Mouse (Mus musculus): ENCODE measurements around the gene Nrxn2. TPM values are rescaled to one million over a fixed set of nuclear protein-coding genes. Genes with fewer than 3 reads are reported as not detected.

The Nrxn2 gene
- polyA plus RNA-seq, 2 experiments: 2.6 to 3.6 TPM

GRCm38 (mm10) chr19:6538546-6538945 lies 120.0 kb downstream of the Nrxn2 start:
- WGBS: 92% methylated on average over 6 of the region's 6 CpGs
- Histone ChIP-seq H3K27me3 (ENCODE audit: control insufficient read depth, insufficient read depth, low read length) (0 out of 2 replicates have a peak, but pooled peaks cover 3% of the 10 kb centered on the region), H3K9ac (ENCODE audit: low read depth, low read length, severe bottlenecking) (no peak overlapping the region), H3K4me2 (replicated peaks; ENCODE audit: low read depth, low read length, severe bottlenecking) (no peak overlapping the region), H3K36me3 (ENCODE audit: control insufficient read depth, insufficient read depth, low read length) (no peaks in the 10 kb centered on the region), H3K4me1 (ENCODE audit: control insufficient read depth, insufficient read depth, low read length) (no peaks in the 10 kb centered on the region), H3K9me3 (ENCODE audit: control insufficient read depth, low read length) (no peaks in the 10 kb centered on the region), H3K4me3 (replicated peaks; ENCODE audit: low read length) (no peak overlapping the region), H3K27ac (replicated peaks; ENCODE audit: low read depth, low read length) (no peak overlapping the region)
- ATAC-seq (ENCODE audit: low FRiP score, low read depth): no peak
- DNase-seq (ENCODE audit: low spot score): no peak
- no peak for TF ChIP-seq POLR2A (IDR thresholded peaks at IDR 0.05; ENCODE audit: borderline replicate concordance, extremely low read depth, insufficient read depth, insufficient read length)

- Histone ChIP-seq H3K9ac (ENCODE audit: low read depth, low read length, severe bottlenecking) (no peak overlapping the region), H3K4me2 (replicated peaks; ENCODE audit: low read depth, low read length, severe bottlenecking) (no peak overlapping the region), H3K4me1 (ENCODE audit: control insufficient read depth, insufficient read depth, low read length) (no peaks in the 10 kb centered on the region), H3K4me3 (replicated peaks; ENCODE audit: low read length) (no peak overlapping the region), H3K9me3 (ENCODE audit: control insufficient read depth, low read length) (no peaks in the 10 kb centered on the region), H3K27me3 (ENCODE audit: control insufficient read depth, insufficient read depth, low read length) (no peaks in the 10 kb centered on the region), H3K36me3 (ENCODE audit: control insufficient read depth, insufficient read depth, low read length) (no peaks in the 10 kb centered on the region), H3K27ac (replicated peaks; ENCODE audit: low read depth, low read length) (no peak overlapping the region)
- no peak for ATAC-seq (ENCODE audit: low FRiP score, low read depth)
- no peak for DNase-seq (ENCODE audit: low spot score)
- TF ChIP-seq POLR2A (IDR thresholded peaks at IDR 0.05; ENCODE audit: borderline replicate concordance, extremely low read depth, insufficient read depth, insufficient read length): no peak
- 69% methylated on average over 4 of the region's 4 CpGs for WGBS
Measured at GRCm38 (mm10) chr19:6539592-6539991, 121.1 kb downstream of the Nrxn2 start.

DNA sequence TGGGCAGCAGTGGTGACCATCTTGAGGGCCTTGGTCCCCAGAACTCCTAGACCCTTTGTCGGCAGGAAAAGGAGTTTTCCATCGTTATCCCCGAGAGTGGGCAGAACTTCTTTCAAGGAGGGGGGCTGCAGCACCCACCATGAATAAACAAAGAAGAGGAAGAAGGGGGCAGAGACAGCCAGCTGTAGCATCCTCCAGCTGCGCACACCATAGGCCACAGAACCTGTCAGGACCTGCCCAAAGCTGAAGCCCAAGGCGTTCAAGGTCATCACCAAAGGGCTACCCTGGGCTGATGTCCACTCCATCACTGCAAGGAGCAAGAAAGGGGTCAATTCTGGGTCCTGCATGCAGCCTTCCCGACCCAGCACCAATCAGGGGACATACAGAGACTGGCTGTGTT lies 121.7 kb downstream of the Nrxn2 start:
- H3K36me3 ChIP-seq (ENCODE audit: control insufficient read depth, insufficient read depth, low read length): no peaks in the 10 kb centered on the region
- H3K4me1 ChIP-seq (ENCODE audit: control insufficient read depth, insufficient read depth, low read length): no peaks in the 10 kb centered on the region
- no peaks in the 10 kb centered on the region for H3K27me3 ChIP-seq (ENCODE audit: control insufficient read depth, insufficient read depth, low read length)
- DNase-seq (ENCODE audit: low spot score) (no peak), ATAC-seq (ENCODE audit: low FRiP score, low read depth) (no peak)
- no peak for TF ChIP-seq POLR2A (IDR thresholded peaks at IDR 0.05; ENCODE audit: borderline replicate concordance, extremely low read depth, insufficient read depth, insufficient read length)
- 65% methylated on average over 6 of the region's 6 CpGs for WGBS
- no peaks in the 10 kb centered on the region for H3K9me3 ChIP-seq (ENCODE audit: control insufficient read depth, low read length)
- no peak overlapping the region for H3K9ac ChIP-seq (ENCODE audit: low read depth, low read length, severe bottlenecking)
- no peak overlapping the region for H3K4me3 ChIP-seq (replicated peaks; ENCODE audit: low read length)
- no peak overlapping the region for H3K27ac ChIP-seq (replicated peaks; ENCODE audit: low read depth, low read length)
- H3K4me2 ChIP-seq (replicated peaks; ENCODE audit: low read depth, low read length, severe bottlenecking): no peak overlapping the region

DNA sequence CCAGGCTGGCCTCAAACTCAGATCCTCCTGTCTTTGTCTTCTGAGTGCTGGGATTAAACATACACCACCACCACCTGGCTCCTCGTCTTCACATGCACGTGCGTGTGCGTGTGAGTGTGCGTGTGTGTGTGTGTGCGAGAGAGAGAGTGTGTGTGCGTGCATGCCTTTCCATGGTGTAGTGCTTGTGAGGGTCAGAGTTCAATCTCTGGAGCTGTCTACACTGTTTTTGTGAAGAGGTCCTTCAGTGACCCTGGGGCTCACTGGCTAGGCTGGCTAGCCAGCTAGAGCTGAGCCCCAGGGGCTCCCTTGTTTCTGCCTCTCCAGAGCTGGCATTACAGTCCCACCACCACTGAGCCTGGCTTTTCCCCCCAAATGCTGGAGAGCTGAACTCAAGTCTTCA lies 123.0 kb downstream of the Nrxn2 start:
- H3K4me2 ChIP-seq (replicated peaks; ENCODE audit: low read depth, low read length, severe bottlenecking): no peak overlapping the region
- H3K4me1 ChIP-seq (ENCODE audit: control insufficient read depth, insufficient read depth, low read length): no peaks in the 10 kb centered on the region
- H3K4me3 ChIP-seq (replicated peaks; ENCODE audit: low read length): no peak overlapping the region
- ATAC-seq (ENCODE audit: low FRiP score, low read depth): no peak
- H3K9ac ChIP-seq (ENCODE audit: low read depth, low read length, severe bottlenecking): no peak overlapping the region
- no peaks in the 10 kb centered on the region for H3K9me3 ChIP-seq (ENCODE audit: control insufficient read depth, low read length)
- DNase-seq (ENCODE audit: low spot score): no peak
- no peaks in the 10 kb centered on the region for H3K36me3 ChIP-seq (ENCODE audit: control insufficient read depth, insufficient read depth, low read length)
- no peak for TF ChIP-seq POLR2A (IDR thresholded peaks at IDR 0.05; ENCODE audit: borderline replicate concordance, extremely low read depth, insufficient read depth, insufficient read length)
- no peaks in the 10 kb centered on the region for H3K27me3 ChIP-seq (ENCODE audit: control insufficient read depth, insufficient read depth, low read length)
- WGBS: 91% methylated on average over 7 of the region's 7 CpGs
- H3K27ac ChIP-seq (replicated peaks; ENCODE audit: low read depth, low read length): no peak overlapping the region

- no peak for TF ChIP-seq POLR2A (IDR thresholded peaks at IDR 0.05; ENCODE audit: borderline replicate concordance, extremely low read depth, insufficient read depth, insufficient read length)
- Histone ChIP-seq H3K9me3 (ENCODE audit: control insufficient read depth, low read length) (no peaks in the 10 kb centered on the region), H3K27ac (replicated peaks; ENCODE audit: low read depth, low read length) (no peak within 1 kb of the TSS), H3K4me3 (replicated peaks; ENCODE audit: low read length) (no peak within 1 kb of the TSS), H3K36me3 (ENCODE audit: control insufficient read depth, insufficient read depth, low read length) (no peaks in the 10 kb centered on the region), H3K4me2 (replicated peaks; ENCODE audit: low read depth, low read length, severe bottlenecking) (no peak within 1 kb of the TSS), H3K9ac (ENCODE audit: low read depth, low read length, severe bottlenecking) (no peak within 1 kb of the TSS), H3K27me3 (ENCODE audit: control insufficient read depth, insufficient read depth, low read length) (no peaks in the 10 kb centered on the region), H3K4me1 (ENCODE audit: control insufficient read depth, insufficient read depth, low read length) (no peaks in the 10 kb centered on the region)
- ATAC-seq (ENCODE audit: low FRiP score, low read depth) (no peak), DNase-seq (ENCODE audit: low spot score) (no peak)
- 91% methylated on average over 16 of the region's 16 CpGs for WGBS
Measured at GRCm38 (mm10) chr19:6542367-6543034, 124.0 kb downstream of the Nrxn2 start, which contains the start of gene Slc22a12. Gene Slc22a12, minus strand, starts transcription at chr19:6543032.

Data from limb, embryonic 14.5 days (tissue).